Mouse (Mus musculus) stomach, postnatal 0 days (tissue): ENCODE measurements around the gene Mrpl46.

Source experiments
- CTCF ChIP-seq: IDR thresholded peaks from 2 replicates; pipeline ENCODE4 v1.5.1; 2016; ENCODE audit warnings: antibody characterized with exemption, low read depth, mild to moderate bottlenecking, moderate library complexity
- EP300 ChIP-seq: optimal IDR thresholded peaks from 2 replicates; pipeline ENCODE3; 2016; ENCODE audit warnings: antibody characterized with exemption

- no peak for TF ChIP-seq EP300
- TF ChIP-seq CTCF, result no peak
Measured at GRCm38 (mm10) chr7:78737196-78737595, 46.1 kb downstream of the Mrpl46 start.
